Mouse (Mus musculus) stomach, embryonic 14.5 days (tissue): ENCODE measurements around the gene Mvb12b. TPM values are rescaled to one million over a fixed set of nuclear protein-coding genes. Genes with fewer than 3 reads are reported as not detected.

Experiments used
- ATAC-seq: fragments of 200-750 bp; cut with Nextera tagmentation; 2 replicates; pipeline ENCODE4 v1.8.0; 2017; ENCODE audit warnings: low read depth, moderate TSS enrichment; ENCODE audit not compliant: insufficient number of reproducible peaks, insufficient read depth, low FRiP score
- H3K27ac ChIP-seq: fragments of 300-500 bp; sonication (generic); 2 replicates; pipeline ENCODE4 v1.5.1; 2014; ENCODE audit warnings: mild to moderate bottlenecking, low read length, moderate library complexity, mixed read lengths
- H3K27me3 ChIP-seq: fragments of 300-500 bp; sonication (generic); 2 replicates; pipeline ENCODE4 v1.6.1; 2014; ENCODE audit warnings: low read length, control low read depth, mixed read lengths; ENCODE audit not compliant: control insufficient read depth, insufficient read depth
- H3K36me3 ChIP-seq: fragments of 300-500 bp; sonication (generic); 2 replicates; pipeline ENCODE4 v1.6.1; 2014; ENCODE audit warnings: mild to moderate bottlenecking, control low read depth, low read length, moderate library complexity, mixed read lengths; ENCODE audit not compliant: control insufficient read depth, insufficient read depth
- H3K4me1 ChIP-seq: fragments of 300-500 bp; sonication (generic); 2 replicates; pipeline ENCODE4 v1.6.1; 2014; ENCODE audit warnings: low read length, control low read depth, mixed read lengths; ENCODE audit not compliant: control insufficient read depth, insufficient read depth
- H3K4me2 ChIP-seq: fragments of 300-500 bp; sonication (generic); replicated peaks from 2 replicates; pipeline ENCODE4 v1.6.1; 2014; ENCODE audit warnings: low read depth, low read length, control low read depth
- H3K4me3 ChIP-seq: fragments of 300-500 bp; sonication (generic); 2 replicates; pipeline ENCODE4 v1.5.1; 2014; ENCODE audit warnings: low read depth, low read length, control low read depth
- H3K9ac ChIP-seq: fragments of 300-500 bp; sonication (generic); replicated peaks from 2 replicates; pipeline ENCODE4 v1.6.1; 2014; ENCODE audit warnings: low read depth, mild to moderate bottlenecking, control low read depth, low read length, moderate library complexity, mixed read lengths
- H3K9me3 ChIP-seq: fragments of 300-500 bp; sonication (generic); 2 replicates; pipeline ENCODE4 v1.6.1; 2016; ENCODE audit warnings: low read depth, low read length, control low read depth; ENCODE audit not compliant: control insufficient read depth
- WGBS: fragments of 180-500 bp; shearing (Covaris S2); extraction: QIAGEN DNeasy Blood & Tissue Kit; methylation state at CpG from one replicate; pipeline ENCODE4 v1.1.7; 2014; 5-methylcytosine and 5-hydroxymethylcytosine counted together
- polyA plus RNA-seq: library from polyadenylated mRNA; unstranded; fragments of >200 nt; fragmentation: Nextera tagmentation; extraction: Ambion mirVana; gene quantifications from 2 replicates; pipeline ENCODE4 v1.2.1, GENCODE M21; 2014

The Mvb12b gene
- polyA plus RNA-seq, 1 experiment from 2014 or later: 20.7 TPM

- Histone ChIP-seq H3K27ac (no peak overlapping the region), H3K4me2 (peak overlapping the region; percentile 40; the same call in 1 of the 2 replicates), H3K9me3 (no peaks in the 10 kb centered on the region), H3K36me3 (no peaks in the 10 kb centered on the region), H3K27me3 (0 out of 2 replicates have a peak, but pooled peaks cover 5% of the 10 kb centered on the region), H3K4me3 (no peak overlapping the region), H3K4me1 (peaks cover 37% of the 10 kb centered on the region), H3K9ac (no peak overlapping the region)
- 31% methylated on average over 15 of the region's 15 CpGs for WGBS
- ATAC-seq: no peak
These were observed 170.9 kb downstream of the Mvb12b start for GRCm38 (mm10) chr2:33716878-33717277.

- 51% methylated on average over 8 of the region's 8 CpGs for whole genome bisulfite sequencing
- no peak for ATAC-seq
These were observed 172.8 kb downstream of the Mvb12b start for GRCm38 (mm10) chr2:33714932-33715331.

GRCm38 (mm10) chr2:33713580-33714260 lies 174.0 kb downstream of the Mvb12b start:
- Histone ChIP-seq H3K36me3 (no peaks in the 10 kb centered on the region), H3K4me2 (no peak overlapping the region), H3K9me3 (no peaks in the 10 kb centered on the region), H3K4me3 (no peak overlapping the region), H3K27ac (no peak overlapping the region), H3K4me1 (peaks cover 22% of the 10 kb centered on the region), H3K27me3 (0 out of 2 replicates have a peak, but pooled peaks cover 5% of the 10 kb centered on the region), H3K9ac (no peak overlapping the region)
- WGBS: 48% methylated on average over 12 of the region's 12 CpGs
- ATAC-seq: no peak

More at GRCm38 (mm10) chr2:33714932-33715331, 172.8 kb downstream of the Mvb12b start:
- H3K9me3 ChIP-seq: no peaks in the 10 kb centered on the region
- no peak overlapping the region for H3K4me2 ChIP-seq
- no peak overlapping the region for H3K4me3 ChIP-seq
- 0 out of 2 replicates have a peak, but pooled peaks cover 5% of the 10 kb centered on the region for H3K27me3 ChIP-seq
- H3K9ac ChIP-seq: no peak overlapping the region
- no peak overlapping the region for H3K27ac ChIP-seq
- peaks cover 30% of the 10 kb centered on the region for H3K4me1 ChIP-seq
- H3K36me3 ChIP-seq: no peaks in the 10 kb centered on the region

GRCm38 (mm10) chr2:33712811-33713210 lies 174.9 kb downstream of the Mvb12b start:
- Histone ChIP-seq H3K9me3 (no peaks in the 10 kb centered on the region), H3K36me3 (no peaks in the 10 kb centered on the region), H3K27me3 (0 out of 2 replicates have a peak, but pooled peaks cover 5% of the 10 kb centered on the region), H3K9ac (no peak overlapping the region), H3K4me2 (no peak overlapping the region), H3K4me3 (no peak overlapping the region), H3K27ac (no peak overlapping the region), H3K4me1 (peaks cover 13% of the 10 kb centered on the region)
- 25% methylated on average over 4 of the region's 4 CpGs for WGBS
- ATAC-seq: 0 out of 2 replicates have a peak, but pooled peaks have one; percentile 49

- WGBS: 87% methylated on average over 8 of the region's 8 CpGs
These were observed 178.9 kb downstream of the Mvb12b start for GRCm38 (mm10) chr2:33708831-33709230.

GRCm38 (mm10) chr2:33708096-33708495 lies 179.7 kb downstream of the Mvb12b start:
- Histone ChIP-seq H3K36me3 (no peaks in the 10 kb centered on the region), H3K4me3 (no peak overlapping the region), H3K9me3 (no peaks in the 10 kb centered on the region), H3K4me1 (peaks cover 2% of the 10 kb centered on the region; the same call in 1 of the 2 replicates), H3K27ac (no peak overlapping the region), H3K4me2 (no peak overlapping the region), H3K27me3 (no peaks in the 10 kb centered on the region), H3K9ac (no peak overlapping the region)
- WGBS: 54% methylated on average over 3 of the region's 3 CpGs
- ATAC-seq: no peak

More at GRCm38 (mm10) chr2:33708831-33709230, 178.9 kb downstream of the Mvb12b start:
- no peak overlapping the region for H3K9ac ChIP-seq
- no peaks in the 10 kb centered on the region for H3K9me3 ChIP-seq
- ATAC-seq: no peak
- no peaks in the 10 kb centered on the region for H3K27me3 ChIP-seq
- H3K4me2 ChIP-seq: no peak overlapping the region
- H3K27ac ChIP-seq: no peak overlapping the region
- no peaks in the 10 kb centered on the region for H3K36me3 ChIP-seq
- no peak overlapping the region for H3K4me3 ChIP-seq
- no peaks in the 10 kb centered on the region for H3K4me1 ChIP-seq

- WGBS: 77% methylated on average over 9 of the region's 9 CpGs
- ATAC-seq: no peak
- Histone ChIP-seq H3K4me1 (peaks cover 5% of the 10 kb centered on the region; the same call in 1 of the 2 replicates), H3K9me3 (no peaks in the 10 kb centered on the region), H3K36me3 (no peaks in the 10 kb centered on the region), H3K27me3 (no peaks in the 10 kb centered on the region), H3K4me3 (no peak overlapping the region), H3K27ac (no peak overlapping the region), H3K9ac (no peak overlapping the region), H3K4me2 (no peak overlapping the region)
These were observed 181.3 kb downstream of the Mvb12b start for GRCm38 (mm10) chr2:33706403-33706802.

- no peak overlapping the region for H3K27ac ChIP-seq
- WGBS: 57% methylated on average over 16 of the region's 16 CpGs
- H3K4me2 ChIP-seq: no peak overlapping the region
- no peaks in the 10 kb centered on the region for H3K9me3 ChIP-seq
- no peaks in the 10 kb centered on the region for H3K36me3 ChIP-seq
- H3K27me3 ChIP-seq: no peaks in the 10 kb centered on the region
- ATAC-seq: no peak
- H3K9ac ChIP-seq: no peak overlapping the region
- H3K4me1 ChIP-seq: peaks cover 5% of the 10 kb centered on the region; the same call in 1 of the 2 replicates
- H3K4me3 ChIP-seq: no peak overlapping the region
These were observed 181.9 kb downstream of the Mvb12b start for GRCm38 (mm10) chr2:33705687-33706320.
